Mouse (Mus musculus) liver, embryonic 14.5 days (tissue): Measurements from ENCODE around the gene Prpf38b.

Experiments
- CTCF ChIP-seq: IDR thresholded peaks from 2 replicates; pipeline ENCODE4 v1.5.1; 2016; ENCODE audit warnings: antibody characterized with exemption, low read depth, control low read depth
- EP300 ChIP-seq: IDR thresholded peaks from 2 replicates; pipeline ENCODE4 v1.6.1; 2016; ENCODE audit warnings: antibody characterized with exemption, low read depth

GRCm38 (mm10) chr3:108865676-108866075 is 45.9 kb downstream of the Prpf38b start:
- no peak for TF ChIP-seq EP300
- TF ChIP-seq CTCF, result no peak
